Comparison of ENCODE assay signal across 24 mouse cellular contexts in genomic region chr2:156816116-156816515, GRCm38 (mm10). TPM values are rescaled to one million over a fixed set of nuclear protein-coding genes. Genes with fewer than 3 reads are reported as not detected.
DNase-seq lines count a peak whose midpoint lies in the region; ATAC-seq and TF ChIP-seq lines count a peak whose summit lies in the region.
"Had no signal": no experiment of that assay in that cellular context is flagged by ENCODE, and none has a peak within 500 bp of the region (broad histone marks: within the 10 kb centered on the region; RNA-seq: fewer than 3 reads in every experiment).

No protein-coding gene starts in this region.

- no peak overlapping the region for H3K4me3 ChIP-seq in kidney, embryonic 16.5 days (ENCODE audit: low read length)
- H3K4me3 ChIP-seq in lung, embryonic 15.5 days, result no peak overlapping the region
- no peak overlapping the region for H3K4me3 ChIP-seq in lung, postnatal 0 days (ENCODE audit: low read depth, low read length)
- H3K4me3 ChIP-seq in stomach, embryonic 14.5 days (ENCODE audit: low read depth, low read length), result no peak overlapping the region
- H3K4me3 ChIP-seq in stomach, postnatal 0 days (ENCODE audit: low read depth, low read length), result no peak overlapping the region
- H3K4me3 ChIP-seq: embryonic facial prominence, embryonic 13.5 days; embryonic facial prominence, embryonic 15.5 days; erythroblast, embryonic 14.5 days; forebrain, embryonic 10.5 days; forebrain, embryonic 12.5 days had no signal

- DNase-seq in kidney, adult 8-10 months, result no peak
- no peak for DNase-seq in lung, postnatal 10 days
- peak; percentile 43 for DNase-seq in lung, postnatal 0 days (ENCODE audit: low spot score)
- DNase-seq in lung, postnatal 36 days, result no peak
- DNase-seq in stomach, postnatal 0 days (ENCODE audit: low spot score), result no peak
- DNase-seq: adrenal gland, adult 2 months; adrenal gland, postnatal 10 days; adrenal gland, postnatal 25 days; cerebellum, adult 11 months; cerebellum, adult 18-20 months; cerebellum, adult 8-10 months; cerebellum, adult 9-11 months; cerebellum, postnatal 14 days; cerebellum, postnatal 36 days; embryo, embryonic 11 days had no signal

- H3K4me1 ChIP-seq in kidney, embryonic 16.5 days (ENCODE audit: insufficient read depth, low read length), result peaks cover 31% of the 10 kb centered on the region
- peaks cover 28% of the 10 kb centered on the region; the same call in 1 of the 2 replicates for H3K4me1 ChIP-seq in lung, embryonic 15.5 days
- H3K4me1 ChIP-seq in lung, postnatal 0 days (ENCODE audit: insufficient read depth, low read depth, low read length), result peaks cover 9% of the 10 kb centered on the region; the same call in 1 of the 2 replicates
- peaks cover 14% of the 10 kb centered on the region; the same call in 1 of the 2 replicates for H3K4me1 ChIP-seq in stomach, embryonic 14.5 days (ENCODE audit: control insufficient read depth, insufficient read depth, low read length)
- H3K4me1 ChIP-seq in stomach, postnatal 0 days (replicated peaks; ENCODE audit: control insufficient read depth, insufficient read depth), result no peaks in the 10 kb centered on the region

- WGBS in kidney, embryonic 16.5 days, result 50% methylated on average over 1 of the region's 1 CpGs
- WGBS in lung, embryonic 15.5 days, result 32% methylated on average over 1 of the region's 1 CpGs
- WGBS in lung, postnatal 0 days, result 38% methylated on average over 1 of the region's 1 CpGs
- 53% methylated on average over 1 of the region's 1 CpGs for WGBS in stomach, embryonic 14.5 days
- WGBS in stomach, postnatal 0 days, result 63% methylated on average over 1 of the region's 1 CpGs

- TF ChIP-seq CTCF in lung, postnatal 0 days (IDR thresholded peaks at IDR 0.05), result no peak
- TF ChIP-seq CTCF in stomach, postnatal 0 days (IDR thresholded peaks at IDR 0.05; ENCODE audit: low read depth), result no peak

- TF ChIP-seq EP300 in lung, postnatal 0 days (IDR thresholded peaks at IDR 0.05), result no peak
- TF ChIP-seq EP300 in stomach, postnatal 0 days (optimal IDR thresholded peaks at IDR 0.05), result no peak

- H3K9me3 ChIP-seq in kidney, embryonic 16.5 days (ENCODE audit: low read length), result no peaks in the 10 kb centered on the region
- no peaks in the 10 kb centered on the region for H3K9me3 ChIP-seq in lung, embryonic 15.5 days
- no peaks in the 10 kb centered on the region for H3K9me3 ChIP-seq in lung, postnatal 0 days (ENCODE audit: low read length)
- no peaks in the 10 kb centered on the region for H3K9me3 ChIP-seq in stomach, embryonic 14.5 days (ENCODE audit: control insufficient read depth, low read depth, low read length)
- H3K9me3 ChIP-seq in stomach, postnatal 0 days (ENCODE audit: control insufficient read depth, low read length), result no peaks in the 10 kb centered on the region
- H3K9me3 ChIP-seq: embryonic facial prominence, embryonic 13.5 days; embryonic facial prominence, embryonic 15.5 days; forebrain, embryonic 10.5 days; forebrain, embryonic 12.5 days had no signal

- no peaks in the 10 kb centered on the region for H3K36me3 ChIP-seq in kidney, embryonic 16.5 days (ENCODE audit: insufficient read depth, low read length)
- no peaks in the 10 kb centered on the region for H3K36me3 ChIP-seq in lung, embryonic 15.5 days
- no peaks in the 10 kb centered on the region for H3K36me3 ChIP-seq in lung, postnatal 0 days (ENCODE audit: insufficient read depth, low read length)
- H3K36me3 ChIP-seq in stomach, embryonic 14.5 days (ENCODE audit: control insufficient read depth, insufficient read depth, low read length), result no peaks in the 10 kb centered on the region
- H3K36me3 ChIP-seq in stomach, postnatal 0 days (ENCODE audit: control insufficient read depth, insufficient read depth, low read length), result no peaks in the 10 kb centered on the region
- H3K36me3 ChIP-seq: embryonic facial prominence, embryonic 13.5 days; embryonic facial prominence, embryonic 15.5 days; forebrain, embryonic 10.5 days; forebrain, embryonic 12.5 days had no signal

- H3K4me2 ChIP-seq in kidney, embryonic 16.5 days (replicated peaks; ENCODE audit: low read depth, low read length), result no peak overlapping the region
- peak overlapping the region; percentile 9; the same call in 1 of the 2 replicates for H3K4me2 ChIP-seq in lung, embryonic 15.5 days
- H3K4me2 ChIP-seq in lung, postnatal 0 days (replicated peaks; ENCODE audit: low read depth, low read length), result no peak overlapping the region
- no peak overlapping the region for H3K4me2 ChIP-seq in stomach, embryonic 14.5 days (replicated peaks; ENCODE audit: low read depth, low read length)
- H3K4me2 ChIP-seq in stomach, postnatal 0 days (replicated peaks; ENCODE audit: low read depth), result no peak overlapping the region
- H3K4me2 ChIP-seq: embryonic facial prominence, embryonic 13.5 days; embryonic facial prominence, embryonic 15.5 days; forebrain, embryonic 12.5 days had no signal

- no peaks in the 10 kb centered on the region for H3K27me3 ChIP-seq in kidney, embryonic 16.5 days (ENCODE audit: insufficient read depth, low read length)
- no peaks in the 10 kb centered on the region for H3K27me3 ChIP-seq in lung, embryonic 15.5 days
- H3K27me3 ChIP-seq in lung, postnatal 0 days (replicated peaks; ENCODE audit: insufficient read depth, low read length), result no peaks in the 10 kb centered on the region
- no peaks in the 10 kb centered on the region for H3K27me3 ChIP-seq in stomach, embryonic 14.5 days (ENCODE audit: control insufficient read depth, insufficient read depth, low read length)
- H3K27me3 ChIP-seq in stomach, postnatal 0 days (ENCODE audit: control insufficient read depth, insufficient read depth, low read length), result no peaks in the 10 kb centered on the region
- H3K27me3 ChIP-seq: embryonic facial prominence, embryonic 13.5 days; embryonic facial prominence, embryonic 15.5 days; forebrain, embryonic 12.5 days had no signal

- H3K27ac ChIP-seq in kidney, embryonic 16.5 days (ENCODE audit: low read length), result peak overlapping the region; percentile 91; the same call in 1 of the 2 replicates
- peak overlapping the region; percentile 85 for H3K27ac ChIP-seq in lung, embryonic 15.5 days
- H3K27ac ChIP-seq in lung, postnatal 0 days (ENCODE audit: low read length), result no peak overlapping the region
- H3K27ac ChIP-seq in stomach, embryonic 14.5 days (ENCODE audit: low read length), result peak overlapping the region; percentile 44; the same call in 1 of the 2 replicates
- H3K27ac ChIP-seq in stomach, postnatal 0 days (replicated peaks), result no peak overlapping the region
- H3K27ac ChIP-seq: embryonic facial prominence, embryonic 15.5 days; forebrain, embryonic 10.5 days; forebrain, embryonic 12.5 days had no signal

- no peak for ATAC-seq in kidney, embryonic 16.5 days (ENCODE audit: low FRiP score, low TSS enrichment)
- no peak for ATAC-seq in lung, embryonic 15.5 days (ENCODE audit: borderline replicate concordance, extremely low read depth, low FRiP score, low TSS enrichment)
- peak; percentile 58 for ATAC-seq in lung, postnatal 0 days
- no peak for ATAC-seq in stomach, embryonic 14.5 days (ENCODE audit: insufficient number of reproducible peaks, insufficient read depth, low FRiP score, low read depth)
- no peak for ATAC-seq in stomach, postnatal 0 days (ENCODE audit: low FRiP score, low TSS enrichment)
- ATAC-seq: forebrain, embryonic 14.5 days had no signal

- H3K9ac ChIP-seq in kidney, embryonic 16.5 days (replicated peaks; ENCODE audit: low read length), result no peak overlapping the region
- H3K9ac ChIP-seq in lung, embryonic 15.5 days, result no peak overlapping the region
- H3K9ac ChIP-seq in lung, postnatal 0 days (replicated peaks; ENCODE audit: low read depth), result no peak overlapping the region
- no peak overlapping the region for H3K9ac ChIP-seq in stomach, embryonic 14.5 days (replicated peaks; ENCODE audit: low read depth, low read length)
- no peak overlapping the region for H3K9ac ChIP-seq in stomach, postnatal 0 days (ENCODE audit: low read length)
- H3K9ac ChIP-seq: embryonic facial prominence, embryonic 13.5 days; embryonic facial prominence, embryonic 15.5 days; forebrain, embryonic 12.5 days had no signal

RNA-seq across cellular contexts. Expression of gene Tgif2, which starts 23.7 kb away (rescaled TPM):
- polyA plus RNA-seq in kidney, embryonic 16.5 days (2015; fragmentation: Nextera tagmentation; extraction: Ambion mirVana), result 69.5 and 71.1 TPM in 2 replicates
- 55.7 and 56.1 TPM in 2 replicates for polyA plus RNA-seq in lung, embryonic 15.5 days (2015; fragmentation: Nextera tagmentation; extraction: Ambion mirVana)
- polyA plus RNA-seq in lung, postnatal 0 days (2015; fragmentation: Nextera tagmentation; extraction: Ambion mirVana), result 13.7 and 15.1 TPM in 2 replicates
- polyA plus RNA-seq in stomach, embryonic 14.5 days (2014; fragmentation: Nextera tagmentation; extraction: Ambion mirVana), result 67.1 and 73.7 TPM in 2 replicates
- polyA plus RNA-seq in stomach, postnatal 0 days (2015; fragmentation: Nextera tagmentation; extraction: Ambion mirVana), result 11.9 and 13.3 TPM in 2 replicates

RNA-seq across cellular contexts. Expression of gene Myl9, which starts 40.9 kb away (rescaled TPM):
- polyA plus RNA-seq in kidney, embryonic 16.5 days (2015; fragmentation: Nextera tagmentation; extraction: Ambion mirVana), result 447 and 578 TPM in 2 replicates
- 443 and 454 TPM in 2 replicates for polyA plus RNA-seq in lung, embryonic 15.5 days (2015; fragmentation: Nextera tagmentation; extraction: Ambion mirVana)
- polyA plus RNA-seq in lung, postnatal 0 days (2015; fragmentation: Nextera tagmentation; extraction: Ambion mirVana), result 222 and 240 TPM in 2 replicates
- polyA plus RNA-seq in stomach, embryonic 14.5 days (2014; fragmentation: Nextera tagmentation; extraction: Ambion mirVana), result 1,732 and 1,736 TPM in 2 replicates
- 2,268 and 2,333 TPM in 2 replicates for polyA plus RNA-seq in stomach, postnatal 0 days (2015; fragmentation: Nextera tagmentation; extraction: Ambion mirVana)

RNA-seq across cellular contexts. Expression of gene 4930518I15Rik, which starts 41.6 kb away (rescaled TPM):
- polyA plus RNA-seq in kidney, embryonic 16.5 days (2015; fragmentation: Nextera tagmentation; extraction: Ambion mirVana), result 8.0 and 9.9 TPM in 2 replicates
- 6.0 and 7.5 TPM in 2 replicates for polyA plus RNA-seq in lung, embryonic 15.5 days (2015; fragmentation: Nextera tagmentation; extraction: Ambion mirVana)
- polyA plus RNA-seq in lung, postnatal 0 days (2015; fragmentation: Nextera tagmentation; extraction: Ambion mirVana), result 4.1 and 5.5 TPM in 2 replicates
- polyA plus RNA-seq in stomach, embryonic 14.5 days (2014; fragmentation: Nextera tagmentation; extraction: Ambion mirVana), result 8.0 and 9.1 TPM in 2 replicates
- polyA plus RNA-seq in stomach, postnatal 0 days (2015; fragmentation: Nextera tagmentation; extraction: Ambion mirVana), result 2.4 and 2.7 TPM in 2 replicates

RNA-seq across cellular contexts. Expression of gene Rab5if, which starts 46.8 kb away (rescaled TPM):
- polyA plus RNA-seq in kidney, embryonic 16.5 days (2015; fragmentation: Nextera tagmentation; extraction: Ambion mirVana), result 167 and 168 TPM in 2 replicates
- 186 and 190 TPM in 2 replicates for polyA plus RNA-seq in lung, embryonic 15.5 days (2015; fragmentation: Nextera tagmentation; extraction: Ambion mirVana)
- 271 and 290 TPM in 2 replicates for polyA plus RNA-seq in lung, postnatal 0 days (2015; fragmentation: Nextera tagmentation; extraction: Ambion mirVana)
- 189 and 202 TPM in 2 replicates for polyA plus RNA-seq in stomach, embryonic 14.5 days (2014; fragmentation: Nextera tagmentation; extraction: Ambion mirVana)
- polyA plus RNA-seq in stomach, postnatal 0 days (2015; fragmentation: Nextera tagmentation; extraction: Ambion mirVana), result 221 and 227 TPM in 2 replicates

Comparison
In these comparisons a context has a peak if more than half of its experiments do, and no peak if none do; other contexts are left out.
1. H3K27ac ChIP-seq: peak in kidney, embryonic 16.5 days (single experiment), lung, embryonic 15.5 days (single experiment) and stomach, embryonic 14.5 days (single experiment); none in lung, postnatal 0 days (single experiment) and stomach, postnatal 0 days (single experiment).